Mouse (Mus musculus) forebrain, embryonic 16.5 days (tissue): ENCODE results near the gene Cab39l. TPM values are rescaled to one million over a fixed set of nuclear protein-coding genes. Genes with fewer than 3 reads are reported as not detected.

Source experiments
- ATAC-seq: fragments of 200-750 bp; cut with Nextera tagmentation; 2 replicates; pipeline ENCODE4 v1.8.0; 2017; ENCODE audit warnings: mild to moderate bottlenecking, moderate library complexity
- H3K27ac ChIP-seq: fragments of 300-500 bp; sonication (generic); 2 replicates; pipeline ENCODE4 v1.5.1; 2014; ENCODE audit warnings: low read length, control low read depth
- H3K27me3 ChIP-seq: fragments of 300-500 bp; sonication (generic); replicated peaks from 2 replicates; pipeline ENCODE4 v1.6.1; 2014; ENCODE audit warnings: low read length; ENCODE audit not compliant: control insufficient read depth, insufficient read depth
- H3K36me3 ChIP-seq: fragments of 300-500 bp; sonication (generic); 2 replicates; pipeline ENCODE4 v1.6.1; 2014; ENCODE audit not compliant: control insufficient read depth, insufficient read depth
- H3K4me1 ChIP-seq: fragments of 300-500 bp; sonication (generic); replicated peaks from 2 replicates; pipeline ENCODE4 v1.6.1; 2014; ENCODE audit warnings: low read length; ENCODE audit not compliant: control insufficient read depth, insufficient read depth
- H3K4me2 ChIP-seq: fragments of 300-500 bp; sonication (generic); 2 replicates; pipeline ENCODE4 v1.6.1; 2014; ENCODE audit warnings: mild to moderate bottlenecking, low read length, control low read depth
- H3K4me3 ChIP-seq: fragments of 300-500 bp; sonication (generic); replicated peaks from 2 replicates; pipeline ENCODE4 v1.5.1; 2014; ENCODE audit warnings: mild to moderate bottlenecking, low read length, control low read depth
- H3K9ac ChIP-seq: fragments of 300-500 bp; sonication (generic); replicated peaks from 2 replicates; pipeline ENCODE4 v1.6.1; 2014; ENCODE audit warnings: low read depth, low read length, control low read depth
- H3K9me3 ChIP-seq: fragments of 300-500 bp; sonication (generic); 2 replicates; pipeline ENCODE4 v1.6.1; 2016; ENCODE audit warnings: low read length; ENCODE audit not compliant: control insufficient read depth
- WGBS: fragments of 180-500 bp; shearing (Covaris S2); extraction: QIAGEN DNeasy Blood & Tissue Kit; methylation state at CpG from one replicate; pipeline ENCODE4 v1.1.7; 2014; 5-methylcytosine and 5-hydroxymethylcytosine counted together
- polyA plus RNA-seq: library from polyadenylated mRNA; unstranded; fragments of >200 nt; fragmentation: Nextera tagmentation; extraction: Ambion mirVana; gene quantifications from 2 replicates; pipeline ENCODE4 v1.2.1, GENCODE M21; 2015

Gene Cab39l
- polyA plus RNA-seq, 1 experiment from 2014 or later, result 23.5 TPM

DNA sequence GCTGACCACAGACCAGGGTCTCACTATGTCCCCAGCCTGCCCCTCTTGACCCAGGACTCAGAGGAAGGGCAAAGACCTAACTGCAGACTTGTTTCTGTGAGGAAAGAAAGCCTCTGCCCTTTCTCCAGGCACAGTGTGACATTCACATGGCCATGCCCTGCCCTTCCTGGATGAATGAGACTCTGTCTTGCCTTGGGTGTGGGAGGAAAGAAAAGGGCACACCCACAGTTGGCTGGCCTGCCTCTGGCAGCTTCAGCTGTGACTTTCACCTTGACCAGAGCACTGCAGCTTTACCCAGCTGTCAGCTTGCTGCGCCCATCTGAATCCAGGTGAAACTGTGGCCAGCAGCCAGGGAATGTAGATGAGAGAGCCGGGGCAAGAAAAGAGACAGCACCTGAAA, 110.1 kb downstream of the Cab39l start:
- no peaks in the 10 kb centered on the region for H3K4me1 ChIP-seq

DNA sequence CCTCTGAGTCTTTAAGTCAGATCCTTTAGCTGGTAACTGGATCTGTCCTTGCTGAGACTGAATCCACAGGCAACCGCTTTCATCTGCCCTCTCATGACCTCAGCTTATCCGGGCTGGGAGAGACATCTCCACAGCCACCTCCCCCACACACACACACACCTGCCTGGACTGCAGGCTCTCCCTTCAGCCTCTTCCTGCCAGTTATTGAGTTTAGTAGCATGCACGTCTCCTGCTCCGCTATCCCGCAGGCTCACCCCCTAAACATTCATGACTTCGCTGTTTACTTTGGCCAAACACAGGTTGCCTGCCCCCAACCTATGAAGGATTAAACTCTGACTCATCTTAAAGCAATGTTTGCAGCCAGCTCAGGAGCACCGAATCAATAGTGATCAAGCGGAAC, 111.2 kb downstream of the Cab39l start:
- Histone ChIP-seq H3K4me3 (no peak overlapping the region), H3K4me1 (no peaks in the 10 kb centered on the region), H3K9me3 (no peaks in the 10 kb centered on the region), H3K4me2 (no peak overlapping the region), H3K27ac (no peak overlapping the region), H3K27me3 (no peaks in the 10 kb centered on the region), H3K36me3 (no peaks in the 10 kb centered on the region), H3K9ac (no peak overlapping the region)
- ATAC-seq, result no peak
- 84% methylated on average over 8 of the region's 8 CpGs for WGBS

More for the DNA sequence above, 110.1 kb downstream of the Cab39l start:
- 82% methylated on average over 2 of the region's 2 CpGs for WGBS
- Histone ChIP-seq H3K4me3 (no peak overlapping the region), H3K4me2 (no peak overlapping the region), H3K27me3 (no peaks in the 10 kb centered on the region), H3K9me3 (no peaks in the 10 kb centered on the region), H3K27ac (no peak overlapping the region), H3K36me3 (no peaks in the 10 kb centered on the region), H3K9ac (no peak overlapping the region)
- ATAC-seq, result no peak

DNA sequence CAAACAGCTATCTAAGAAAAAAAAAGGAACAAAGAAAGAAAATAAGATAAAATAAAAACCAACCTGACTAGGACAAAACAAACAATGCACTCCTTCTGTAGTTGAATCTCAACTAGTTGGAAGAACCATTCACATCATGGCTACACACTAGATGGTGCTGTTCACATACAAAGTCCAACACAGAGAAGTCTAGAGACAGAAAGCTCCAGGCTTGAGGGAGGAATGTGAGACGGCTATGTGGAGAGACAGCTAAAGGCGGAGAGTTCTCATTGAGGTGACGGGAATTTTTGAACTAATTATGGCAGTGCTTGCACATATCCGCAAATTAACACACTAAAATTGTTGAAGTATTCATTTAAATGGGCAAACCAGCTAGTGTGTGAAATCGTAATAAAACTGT, 113.3 kb downstream of the Cab39l start:
- no peaks in the 10 kb centered on the region for H3K36me3 ChIP-seq
- no peak overlapping the region for H3K27ac ChIP-seq
- peak; percentile 41; the same call in 1 of the 2 replicates for ATAC-seq
- no peak overlapping the region for H3K9ac ChIP-seq
- H3K4me1 ChIP-seq, result no peaks in the 10 kb centered on the region
- no peak overlapping the region for H3K4me2 ChIP-seq
- WGBS, result 70% methylated on average over 5 of the region's 5 CpGs
- H3K4me3 ChIP-seq, result no peak overlapping the region
- H3K27me3 ChIP-seq, result no peaks in the 10 kb centered on the region
- no peaks in the 10 kb centered on the region for H3K9me3 ChIP-seq

DNA sequence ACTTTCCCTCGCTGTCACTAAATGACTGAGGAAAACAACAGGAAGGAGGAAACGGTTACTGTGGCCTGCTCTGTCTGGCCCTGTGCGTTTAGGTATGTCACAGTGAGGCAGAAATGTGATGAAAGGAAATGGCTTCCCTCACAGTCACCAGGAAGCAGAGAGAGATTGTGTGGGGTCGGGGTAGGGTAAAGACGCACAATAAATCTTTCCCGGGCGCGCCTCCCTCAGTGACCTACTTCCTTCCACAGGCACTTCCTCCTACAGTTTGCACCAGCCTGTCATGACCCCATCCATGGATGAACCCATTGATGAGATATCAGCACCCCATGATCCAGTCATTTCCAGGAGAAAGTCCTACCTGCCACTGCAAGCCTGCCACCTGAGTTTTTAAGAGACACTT, 114.2 kb downstream of the Cab39l start:
- Histone ChIP-seq H3K27ac (no peak overlapping the region), H3K4me3 (no peak overlapping the region), H3K36me3 (no peaks in the 10 kb centered on the region), H3K9me3 (no peaks in the 10 kb centered on the region), H3K4me2 (no peak overlapping the region), H3K9ac (no peak overlapping the region), H3K4me1 (no peaks in the 10 kb centered on the region), H3K27me3 (no peaks in the 10 kb centered on the region)
- no peak for ATAC-seq
- 89% methylated on average over 8 of the region's 8 CpGs for WGBS

DNA sequence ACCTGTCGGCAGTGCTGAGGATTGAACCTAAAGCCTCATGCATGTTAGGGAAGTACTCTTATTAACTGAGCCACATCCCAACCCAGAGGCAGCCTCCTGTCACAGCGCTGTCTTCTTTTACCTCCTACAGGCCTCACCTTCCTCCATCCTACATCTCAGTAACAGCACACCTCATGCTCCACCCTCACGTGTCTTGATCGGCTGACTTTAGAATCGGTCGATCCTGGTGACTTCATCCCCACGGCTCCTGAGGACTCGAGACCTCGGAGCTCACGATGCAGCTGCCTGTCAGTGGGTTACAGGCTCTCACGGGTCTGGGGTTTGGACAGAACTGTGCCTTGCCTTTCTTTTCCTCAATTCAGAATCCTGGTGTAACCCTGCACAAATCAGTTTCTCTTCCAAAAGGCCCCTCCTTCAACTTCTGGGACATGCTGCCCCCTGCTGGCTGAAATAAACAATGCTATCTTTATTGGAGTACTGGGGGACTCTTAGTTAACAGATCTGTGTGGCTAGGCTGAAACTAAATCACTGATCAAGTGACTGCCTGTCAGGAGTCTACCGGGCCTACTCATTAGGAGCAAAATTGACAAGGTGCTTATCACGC, 115.3 kb downstream of the Cab39l start:
- no peak overlapping the region for H3K4me3 ChIP-seq
- H3K36me3 ChIP-seq, result no peaks in the 10 kb centered on the region
- ATAC-seq, result peak; percentile 65
- no peaks in the 10 kb centered on the region for H3K9me3 ChIP-seq
- no peak overlapping the region for H3K27ac ChIP-seq
- no peak overlapping the region for H3K9ac ChIP-seq
- WGBS, result 50% methylated on average over 13 of the region's 13 CpGs
- no peaks in the 10 kb centered on the region for H3K27me3 ChIP-seq
- no peak overlapping the region for H3K4me2 ChIP-seq
- H3K4me1 ChIP-seq, result no peaks in the 10 kb centered on the region

DNA sequence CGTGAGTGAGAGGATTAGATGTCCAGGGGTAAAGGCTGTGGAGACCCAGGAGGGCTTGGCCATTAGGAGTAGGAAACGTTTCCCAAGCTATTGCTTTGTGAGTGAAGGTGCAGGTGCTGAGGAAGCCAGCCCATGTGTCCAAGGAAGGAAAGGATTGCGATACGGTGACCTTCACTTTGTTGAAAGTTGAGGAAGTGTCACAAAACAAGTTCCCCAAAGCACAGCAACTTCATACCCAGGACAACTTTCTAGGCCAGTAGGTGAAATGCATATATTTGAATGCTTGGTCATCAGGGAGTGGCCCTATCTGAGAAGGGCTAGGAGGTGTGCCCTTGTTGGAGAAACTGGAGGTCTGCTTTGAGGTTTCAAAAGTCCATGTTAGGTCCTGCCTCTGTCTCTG, 116.3 kb downstream of the Cab39l start:
- no peaks in the 10 kb centered on the region for H3K36me3 ChIP-seq
- H3K9ac ChIP-seq, result no peak overlapping the region
- no peaks in the 10 kb centered on the region for H3K9me3 ChIP-seq
- no peak overlapping the region for H3K4me2 ChIP-seq
- no peak for ATAC-seq
- H3K4me1 ChIP-seq, result no peaks in the 10 kb centered on the region
- no peak overlapping the region for H3K27ac ChIP-seq
- 67% methylated on average over 4 of the region's 4 CpGs for WGBS
- H3K27me3 ChIP-seq, result no peaks in the 10 kb centered on the region
- H3K4me3 ChIP-seq, result no peak overlapping the region

DNA sequence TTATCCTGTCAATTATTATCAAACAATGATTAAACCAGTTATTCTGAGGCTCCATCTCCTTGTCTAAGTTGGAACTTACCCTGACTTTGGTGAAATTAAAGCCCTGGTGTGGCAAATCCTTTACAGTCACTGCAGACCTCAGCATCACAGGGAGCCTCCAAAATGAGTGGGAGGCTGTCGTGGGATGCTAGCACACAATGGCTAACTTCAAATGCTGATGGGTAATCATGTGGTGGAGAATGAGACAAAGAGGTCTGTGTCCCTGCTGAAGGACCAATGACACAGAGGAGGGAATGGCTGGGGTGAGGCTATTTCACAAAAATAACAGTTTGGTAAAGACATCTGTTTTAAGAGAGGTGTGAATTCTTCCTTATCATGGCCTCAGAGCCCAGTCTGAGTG, 117.1 kb downstream of the Cab39l start:
- H3K4me1 ChIP-seq, result no peaks in the 10 kb centered on the region
- no peak overlapping the region for H3K9ac ChIP-seq
- H3K9me3 ChIP-seq, result no peaks in the 10 kb centered on the region
- no peak for ATAC-seq
- H3K27me3 ChIP-seq, result no peaks in the 10 kb centered on the region
- H3K36me3 ChIP-seq, result no peaks in the 10 kb centered on the region
- no peak overlapping the region for H3K4me2 ChIP-seq
- H3K27ac ChIP-seq, result no peak overlapping the region
- WGBS, result 48% methylated on average over 1 of the region's 1 CpGs
- H3K4me3 ChIP-seq, result no peak overlapping the region

DNA sequence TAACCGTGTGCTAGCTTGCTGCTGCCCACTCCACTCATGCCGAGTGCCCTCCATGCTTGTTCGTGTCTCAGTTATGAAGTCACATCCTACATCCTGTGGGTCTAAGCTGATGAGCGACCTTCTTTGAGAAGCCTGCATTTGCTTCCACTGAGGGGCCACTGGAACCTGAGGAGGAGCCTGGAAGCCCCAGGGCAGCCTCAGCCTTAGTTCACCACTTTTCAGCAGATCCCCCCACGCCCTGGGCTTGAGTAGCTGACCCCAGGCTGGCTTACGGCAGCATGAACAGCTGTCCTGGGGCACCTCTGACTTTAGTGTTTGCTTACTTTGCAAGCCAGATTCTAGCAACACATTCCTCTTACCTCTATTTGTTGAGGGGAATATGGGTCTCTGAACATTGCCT, 126.0 kb downstream of the Cab39l start:
- Histone ChIP-seq H3K4me1 (no peaks in the 10 kb centered on the region), H3K4me2 (no peak overlapping the region), H3K4me3 (no peak overlapping the region), H3K27me3 (no peaks in the 10 kb centered on the region), H3K27ac (no peak overlapping the region), H3K36me3 (peaks cover 10% of the 10 kb centered on the region; the same call in 1 of the 2 replicates), H3K9me3 (no peaks in the 10 kb centered on the region), H3K9ac (no peak overlapping the region)
- ATAC-seq, result no peak
- 95% methylated on average over 6 of the region's 6 CpGs for WGBS

DNA sequence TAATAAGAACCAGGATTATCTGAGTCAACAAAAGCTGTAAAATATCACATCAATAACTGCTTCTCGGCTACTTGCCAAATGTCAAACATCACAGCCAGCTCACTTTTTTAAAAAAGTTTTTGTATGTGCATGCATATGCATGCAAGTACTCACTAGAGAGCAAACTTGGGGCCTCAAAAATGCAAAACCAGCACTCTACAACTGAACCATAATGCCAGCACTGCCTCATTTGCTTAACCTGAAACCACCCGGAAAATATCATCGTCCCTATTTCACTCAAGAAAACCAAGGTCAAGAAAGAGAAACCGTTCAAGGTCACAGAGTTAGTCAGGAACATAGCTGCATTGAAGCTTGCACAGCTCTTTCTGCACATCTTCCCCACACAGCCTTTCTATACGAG, 135.6 kb downstream of the Cab39l start:
- Histone ChIP-seq H3K9me3 (no peaks in the 10 kb centered on the region), H3K27me3 (no peaks in the 10 kb centered on the region), H3K4me1 (no peaks in the 10 kb centered on the region), H3K36me3 (peaks cover 8% of the 10 kb centered on the region), H3K4me3 (no peak overlapping the region), H3K27ac (no peak overlapping the region), H3K9ac (no peak overlapping the region), H3K4me2 (no peak overlapping the region)
- ATAC-seq, result no peak
- 92% methylated on average over 5 of the region's 5 CpGs for WGBS

DNA sequence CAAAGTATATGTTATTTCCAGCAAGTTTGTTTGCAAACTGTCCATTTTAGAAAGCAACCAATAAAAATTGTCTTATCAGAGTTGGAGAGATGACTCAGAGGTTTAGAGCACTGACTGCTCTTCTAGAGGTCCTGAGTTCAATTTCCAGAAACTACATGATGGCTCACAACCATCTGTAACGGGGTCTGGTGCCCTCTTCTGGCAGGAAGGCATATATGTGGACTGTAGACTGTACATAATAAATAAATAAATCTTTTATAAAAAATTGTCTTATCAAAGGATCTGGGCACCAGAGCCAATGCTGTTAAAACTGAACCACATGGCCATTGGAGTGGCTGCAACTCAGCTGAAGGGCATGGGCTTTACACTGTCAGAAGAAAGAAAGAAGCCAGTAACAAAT, 149.8 kb downstream of the Cab39l start:
- 82% methylated on average over 1 of the region's 1 CpGs for WGBS
- Histone ChIP-seq H3K9me3 (no peaks in the 10 kb centered on the region), H3K36me3 (peaks cover 18% of the 10 kb centered on the region; the same call in 1 of the 2 replicates), H3K9ac (no peak overlapping the region), H3K4me1 (no peaks in the 10 kb centered on the region), H3K27me3 (no peaks in the 10 kb centered on the region), H3K4me3 (no peak overlapping the region), H3K4me2 (no peak overlapping the region), H3K27ac (no peak overlapping the region)
- no peak for ATAC-seq
